Mouse (Mus musculus) right cerebral cortex, postnatal 36 days (tissue): Measurements from ENCODE around the gene Tmem106a.
A peak's percentile ranks its signal among the peaks of the same experiment; 100 is the strongest.
"Not testable (repeated sequence)": the region's sequence is repeated elsewhere in the genome, so short reads cannot be mapped to it uniquely, and the experiment has no call there.

Source experiments
- DNase-seq, 2 experiments: peaks; one replicate each; pipeline ENCODE4 v3.0.0; 2022; ENCODE audit warnings: low spot score in 2 of 2, mixed read lengths in 1 of 2

Gene Tmem106a

GRCm38 (mm10) chr11:101599156-101599555 is 17.1 kb downstream of the Tmem106a start, which contains the start of gene Gm11634:
Gm11634 (minus strand) TSS chr11:101599256.
- DNase-seq: no peak

GRCm38 (mm10) chr11:101602491-101602890 is 20.4 kb downstream of the Tmem106a start:
- no peak for DNase-seq

- no peak for DNase-seq
These were observed 22.1 kb downstream of the Tmem106a start for GRCm38 (mm10) chr11:101604116-101604515.

- DNase-seq: peak in 1 of 2 experiments; percentile 13
These were observed 22.8 kb downstream of the Tmem106a start for GRCm38 (mm10) chr11:101604531-101605453.

- DNase-seq: not testable (repeated sequence)
These were observed 25.1 kb downstream of the Tmem106a start for GRCm38 (mm10) chr11:101607134-101607533.

GRCm38 (mm10) chr11:101610445-101610844 is 28.4 kb downstream of the Tmem106a start:
- no peak for DNase-seq

GRCm38 (mm10) chr11:101613596-101613995 is 31.6 kb downstream of the Tmem106a start:
- no peak for DNase-seq

- no peak for DNase-seq
These were observed 32.1 kb downstream of the Tmem106a start for GRCm38 (mm10) chr11:101614116-101614515.

- no peak for DNase-seq
These were observed 33.3 kb downstream of the Tmem106a start for GRCm38 (mm10) chr11:101615380-101615779.

- no peak for DNase-seq
These were observed 34.1 kb downstream of the Tmem106a start for GRCm38 (mm10) chr11:101616104-101616503.

- no peak for DNase-seq
These were observed 35.1 kb downstream of the Tmem106a start for GRCm38 (mm10) chr11:101616948-101617767.

- DNase-seq: no peak
These were observed 35.8 kb downstream of the Tmem106a start for GRCm38 (mm10) chr11:101617849-101618248.

GRCm38 (mm10) chr11:101618596-101618995 is 36.6 kb downstream of the Tmem106a start:
- DNase-seq: no peak

- not testable (repeated sequence) for DNase-seq
These were observed 38.1 kb downstream of the Tmem106a start for GRCm38 (mm10) chr11:101620022-101620655.

GRCm38 (mm10) chr11:101626649-101626994 is 44.6 kb downstream of the Tmem106a start:
- DNase-seq: no peak

GRCm38 (mm10) chr11:101626995-101627856 is 45.2 kb downstream of the Tmem106a start, which contains the start of gene Rdm1:
Rdm1 (plus strand) TSS chr11:101627195.
- peak; percentile 68 to 72 for DNase-seq

- DNase-seq: peak; percentile 47 to 57
These were observed 46.0 kb downstream of the Tmem106a start for GRCm38 (mm10) chr11:101627857-101628559.

GRCm38 (mm10) chr11:101628733-101629417 is 46.8 kb downstream of the Tmem106a start:
- DNase-seq: not testable (repeated sequence)

GRCm38 (mm10) chr11:101635660-101636059 is 53.6 kb downstream of the Tmem106a start:
- no peak for DNase-seq

GRCm38 (mm10) chr11:101639761-101640160 is 57.7 kb downstream of the Tmem106a start:
- no peak for DNase-seq
